Mouse (Mus musculus) thymus, adult 2 months (tissue): ENCODE data around the gene St6galnac6.

Experiments
- CTCF ChIP-seq: fragments of 200-500 bp; IDR thresholded peaks from 2 replicates; pipeline ENCODE4 v1.5.1; 2012; ENCODE audit warnings: mild to moderate bottlenecking, control low read depth, low read length, moderate library complexity, borderline replicate concordance; ENCODE audit not compliant: control insufficient read depth, poor library complexity, insufficient read depth; ENCODE audit errors: extremely low read depth
- POLR2A ChIP-seq: fragments of 200-500 bp; IDR thresholded peaks from 2 replicates; pipeline ENCODE4 v1.6.1; 2012; ENCODE audit warnings: mild to moderate bottlenecking, low read length, control low read depth, moderate library complexity; ENCODE audit not compliant: control insufficient read depth, poor library complexity, insufficient read depth; ENCODE audit errors: extremely low read depth

GRCm38 (mm10) chr2:32599409-32599808 is at the start of gene St6galnac6:
- TF ChIP-seq CTCF, result no peak
- TF ChIP-seq POLR2A, result no peak
